Mouse (Mus musculus) heart, postnatal 0 days (tissue): ENCODE results near the gene Ran.

Experiments used
- CTCF ChIP-seq: IDR thresholded peaks from 2 replicates; pipeline ENCODE4 v1.5.1; 2016; ENCODE audit warnings: antibody characterized with exemption, control low read depth, low read depth
- EP300 ChIP-seq: IDR thresholded peaks from 2 replicates; pipeline ENCODE4 v1.6.1; 2016; ENCODE audit warnings: antibody characterized with exemption, low read depth

DNA sequence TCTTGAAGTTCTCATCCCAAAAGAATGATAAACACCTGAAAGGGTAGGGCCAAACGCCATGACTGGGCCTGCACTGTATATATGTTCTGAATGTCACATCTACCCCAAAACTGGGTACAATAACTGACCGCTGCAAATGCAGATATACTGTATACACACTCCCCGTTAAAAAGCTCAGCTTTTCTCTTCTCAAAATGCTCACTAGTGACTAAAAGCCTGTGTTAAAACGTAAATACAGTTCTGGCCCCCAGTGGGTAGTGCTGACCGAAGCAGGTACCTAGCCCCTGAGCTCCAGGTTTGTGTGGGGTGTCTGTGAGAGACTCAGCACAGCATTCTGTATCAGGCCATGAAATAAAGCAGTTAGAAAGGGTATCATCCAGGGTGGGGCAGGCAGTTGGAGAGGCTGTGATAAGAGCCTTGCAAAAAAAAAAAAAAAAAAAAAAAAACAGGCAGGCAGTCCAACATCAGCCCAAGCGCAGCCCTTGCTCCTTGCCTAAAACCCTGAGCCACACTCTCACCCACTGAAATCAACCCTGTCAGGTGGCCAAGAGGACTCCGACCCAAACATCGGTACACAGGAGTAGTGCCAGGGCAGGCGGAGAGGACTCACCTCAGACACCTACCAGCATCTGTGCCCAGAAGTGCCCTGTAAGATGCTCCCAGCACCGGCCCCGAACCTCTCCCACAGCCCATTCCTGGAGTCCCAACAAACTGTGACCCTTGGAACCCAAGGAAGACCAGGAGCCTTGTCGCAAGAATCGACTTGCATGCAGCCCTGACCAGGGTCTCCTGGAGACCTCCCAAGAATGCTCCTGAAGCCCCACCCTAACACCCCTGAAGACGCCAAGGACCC is 12.5 kb upstream of the Ran start:
- no peak for TF ChIP-seq EP300
- no peak for TF ChIP-seq CTCF
